Mouse (Mus musculus) mouse embryonic stem cell (cell line): ENCODE measurements at regions not wholly inside any gene's neighbourhood (a gene's known extent, or its start where the extent isn't known, plus 50 kb on each side); places are given as distances from the start of the nearest gene placed in this dataset.

Experiments used
- in situ Hi-C, 2 experiments: fragments of 300-500 bp; cut with MboI; formaldehyde crosslinking; loops; 1 replicate in 1 of 2; 3 replicates in 1 of 2; pipeline ENCODE4 v1.14.3; 2019 to 2020; ENCODE audit warnings: low sequenced_read_pairs in 2 of 2, low pct_unique_long_range_greater_than_20kb in 1 of 2, mixed read lengths in 1 of 2; ENCODE audit not compliant: unreplicated experiment in 1 of 2

GRCm38 (mm10) chr9:52415706-52416105 is 247.3 kb upstream of the Zc3h12c start:
- in situ Hi-C loops, result no loop called here

DNA sequence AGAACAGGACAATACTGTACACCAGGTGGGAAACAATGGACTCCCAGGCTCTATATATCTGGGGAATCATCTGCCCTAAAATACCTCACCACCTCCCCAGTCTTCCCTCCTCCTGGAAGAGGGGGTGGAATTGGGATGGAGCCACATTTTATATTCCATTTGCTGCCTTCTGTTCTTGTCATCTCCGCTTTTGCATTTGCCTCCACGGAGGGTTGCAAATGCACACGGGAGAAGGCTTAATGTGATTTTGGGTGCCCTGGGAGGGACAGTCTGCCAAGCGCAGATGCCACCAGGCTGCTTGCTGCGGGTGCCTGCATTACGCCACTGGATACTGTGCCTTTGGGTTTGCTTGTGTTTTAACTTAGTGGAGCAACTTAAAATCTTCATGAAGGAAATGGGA is 239.5 kb upstream of the Zc3h12c start:
- in situ Hi-C loops, result no loop called here

DNA sequence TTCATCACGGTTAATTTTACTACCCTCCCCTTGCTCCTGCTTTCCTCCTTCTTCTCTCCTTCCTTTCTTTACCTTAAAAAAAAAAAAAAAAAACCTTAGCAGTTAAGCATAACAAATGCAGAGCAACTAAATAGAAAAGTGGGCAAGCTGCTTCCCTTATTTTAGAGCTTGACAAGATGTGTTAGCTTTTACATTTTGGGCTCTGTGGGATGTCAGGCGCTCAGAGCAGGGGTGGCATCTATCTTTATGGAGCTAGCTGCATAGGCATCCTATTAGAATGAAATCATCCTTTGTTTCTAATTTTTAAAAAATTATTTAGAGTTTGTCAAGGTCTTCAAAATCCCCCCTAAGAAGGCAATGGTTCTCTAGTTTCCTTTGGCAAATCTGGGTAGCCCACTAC is 234.1 kb upstream of the Zc3h12c start:
- in situ Hi-C loops, result no loop called here

GRCm38 (mm10) chr9:52379031-52379430 is 210.7 kb upstream of the Zc3h12c start:
- in situ Hi-C loops, result no loop called here

DNA sequence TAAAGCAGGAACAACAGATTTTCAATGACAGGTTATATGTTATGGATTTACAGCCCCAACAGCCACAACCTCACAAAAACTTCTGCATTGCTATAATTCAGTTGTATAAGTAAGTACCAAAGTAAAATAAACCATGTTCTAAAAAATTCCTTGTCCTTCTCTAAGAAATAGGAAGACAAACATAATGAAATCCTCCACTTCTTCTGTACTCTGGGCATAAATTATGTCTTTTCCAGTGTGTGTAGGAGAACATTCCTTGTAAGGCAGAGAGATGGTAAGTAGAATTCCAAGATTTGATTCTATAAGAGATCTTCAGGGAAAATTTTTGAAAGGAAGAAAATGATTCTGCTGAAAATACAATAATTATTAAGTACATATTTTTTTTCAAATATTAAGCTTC is 209.4 kb upstream of the Zc3h12c start:
- in situ Hi-C loops, result no loop called here

DNA sequence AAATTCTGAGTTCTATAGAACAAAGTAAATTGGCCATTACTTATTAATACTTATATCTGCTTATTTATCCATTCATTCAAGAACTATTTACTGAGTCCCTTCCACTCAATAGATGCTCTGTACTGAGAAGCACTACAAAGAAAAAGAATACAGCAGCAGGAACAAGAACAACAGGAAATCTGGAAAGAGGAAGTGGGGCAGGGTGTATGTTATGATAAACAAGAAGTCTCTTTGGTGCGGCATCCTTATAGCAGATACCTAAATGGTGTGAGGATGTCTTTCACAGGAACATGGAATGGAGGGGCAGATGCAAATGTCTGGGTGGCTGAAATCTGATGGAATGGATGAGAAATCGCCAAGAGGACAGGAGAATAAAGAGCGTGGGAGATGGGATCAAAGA is 208.5 kb upstream of the Zc3h12c start:
- in situ Hi-C loops, result no loop called here

DNA sequence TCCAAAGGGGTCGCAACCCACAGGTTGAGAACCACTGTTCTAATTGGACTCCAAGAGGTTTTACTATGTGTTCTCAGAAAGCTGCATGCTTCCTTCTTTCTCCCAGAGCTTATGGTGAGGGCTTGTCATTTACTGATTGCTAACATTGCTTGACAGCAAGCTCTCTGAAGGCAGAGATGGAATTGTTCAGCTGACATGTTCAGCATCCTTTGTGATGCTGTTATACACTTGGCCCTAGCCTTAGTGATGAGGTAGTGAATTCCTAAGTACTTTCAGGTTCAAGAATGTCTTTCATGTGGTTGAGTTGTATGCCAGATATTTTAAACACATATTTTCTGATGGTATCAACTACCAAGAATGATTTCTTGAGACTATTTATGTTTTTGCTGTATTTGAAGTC is 202.9 kb upstream of the Zc3h12c start:
- in situ Hi-C loops, result no loop called here

DNA sequence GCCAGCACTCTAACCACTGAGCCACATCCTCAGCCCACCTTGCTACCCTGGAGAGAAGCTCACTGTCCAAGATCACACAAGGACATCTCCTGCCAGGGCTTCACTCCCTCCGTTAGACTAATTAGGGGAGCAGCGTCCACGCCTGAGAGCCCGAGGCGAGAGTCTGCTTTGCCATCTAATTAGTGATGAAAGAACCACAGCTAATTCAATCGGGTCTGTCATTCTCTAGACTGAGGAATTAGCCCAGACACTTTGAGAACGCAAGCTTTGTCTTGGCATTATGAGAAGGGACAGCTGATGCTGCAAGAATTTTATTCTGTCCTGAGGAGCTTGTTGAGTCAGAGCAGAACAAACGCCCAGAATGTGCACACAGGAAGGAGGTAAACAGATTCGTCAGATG is 200.5 kb upstream of the Zc3h12c start:
- in situ Hi-C loops, result no loop called here

DNA sequence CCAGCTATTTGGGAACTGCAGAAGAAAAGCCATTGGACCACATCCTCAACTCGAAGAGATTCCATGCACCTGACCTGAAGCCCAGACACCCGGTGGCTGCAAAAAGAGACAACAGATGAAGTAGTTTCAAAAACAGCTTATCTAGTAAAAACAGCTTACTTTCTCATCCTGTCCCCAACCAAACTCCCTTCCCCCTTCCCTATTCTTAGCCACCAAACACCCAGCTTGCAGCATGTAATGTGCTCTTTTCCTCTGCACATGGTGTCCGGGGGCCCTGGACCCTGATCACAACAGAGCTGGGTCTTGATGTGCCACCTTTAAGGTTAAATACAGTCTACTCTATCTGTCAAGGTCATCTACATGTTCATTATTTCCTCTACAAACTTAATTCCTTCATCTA is 199.7 kb upstream of the Zc3h12c start:
- in situ Hi-C loops, result no loop called here

DNA sequence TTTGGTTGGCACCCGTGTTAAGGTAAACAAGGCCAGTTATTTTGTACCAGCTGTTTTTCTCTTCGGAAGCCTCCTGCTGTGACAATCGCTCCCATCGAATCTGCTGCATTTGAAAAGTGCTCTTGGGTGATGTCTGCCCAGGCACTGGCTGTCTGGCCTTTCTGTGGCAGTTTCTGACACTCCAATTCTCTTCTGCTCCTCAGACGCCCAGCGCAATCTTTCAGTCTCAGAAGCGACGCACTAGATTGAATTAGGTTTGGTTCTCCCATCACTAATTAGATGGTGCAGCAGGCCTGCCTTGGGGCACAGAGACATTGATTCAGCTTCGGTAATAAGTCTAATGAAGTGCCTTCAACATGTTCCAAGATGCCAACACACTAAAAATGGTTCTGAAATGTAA is 197.7 kb upstream of the Zc3h12c start:
- in situ Hi-C loops, result no loop called here

- in situ Hi-C loops, result no loop called here
Measured at GRCm38 (mm10) chr9:52361599-52361998, 193.2 kb upstream of the Zc3h12c start.

DNA sequence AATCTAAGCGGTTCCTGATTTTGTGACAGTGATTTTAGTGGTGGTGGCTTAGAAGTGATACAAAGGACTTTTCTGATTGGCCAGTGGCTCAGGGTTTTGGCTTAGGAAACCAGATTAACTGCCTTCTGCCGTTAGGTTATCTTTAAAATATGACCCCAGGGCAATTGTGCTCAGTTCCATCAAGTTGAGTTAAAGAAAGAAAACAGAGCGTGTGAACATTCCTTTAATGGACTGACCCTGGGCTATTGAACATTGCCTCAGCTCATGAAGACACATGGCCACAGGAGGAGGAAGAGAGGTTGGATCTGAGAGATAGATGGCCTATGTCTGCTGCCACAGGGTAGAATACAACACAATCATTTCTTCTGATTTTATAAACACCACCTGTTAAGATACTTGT is 191.0 kb upstream of the Zc3h12c start:
- in situ Hi-C loops, result no loop called here

- in situ Hi-C loops, result no loop called here
Measured at GRCm38 (mm10) chr9:52356549-52356948, 188.2 kb upstream of the Zc3h12c start.

GRCm38 (mm10) chr9:52355187-52355982 is 187.0 kb upstream of the Zc3h12c start:
- in situ Hi-C loops, result no loop called here

- in situ Hi-C loops, result no loop called here
Measured at GRCm38 (mm10) chr9:52348536-52349527, 180.5 kb upstream of the Zc3h12c start.

DNA sequence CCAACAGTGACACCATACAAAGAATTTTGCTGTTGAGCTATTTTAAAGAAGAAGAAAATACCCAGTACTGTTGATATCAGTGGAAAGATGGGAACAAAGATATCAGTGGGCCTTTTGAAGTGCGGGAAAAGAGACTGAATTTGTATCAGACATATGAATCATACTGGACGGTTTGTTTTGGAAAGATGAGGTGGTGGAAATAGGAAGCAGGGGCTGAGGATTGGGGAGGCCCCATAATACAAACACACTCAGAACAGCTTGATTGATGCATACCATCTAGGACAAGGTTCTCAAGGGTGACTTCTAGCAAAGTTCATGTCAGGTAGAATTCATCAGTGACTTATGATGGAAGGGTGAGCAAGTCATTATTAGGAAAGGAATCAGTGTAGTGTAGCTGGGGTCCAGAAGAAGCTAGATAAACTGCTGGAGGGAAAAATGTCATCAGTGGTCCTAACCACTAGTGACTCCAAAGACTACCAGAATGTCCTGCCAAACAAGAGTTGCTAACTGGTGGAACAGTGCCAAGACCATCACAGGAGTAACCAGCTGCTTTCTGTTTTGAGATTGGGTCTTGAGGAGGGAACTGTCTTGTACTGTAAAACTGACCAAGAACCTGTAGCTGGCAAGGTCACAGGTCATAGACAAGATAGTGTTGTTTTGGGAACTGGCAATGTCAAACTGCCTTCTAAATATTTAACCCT is 176.0 kb upstream of the Zc3h12c start:
- in situ Hi-C loops, result no loop called here

DNA sequence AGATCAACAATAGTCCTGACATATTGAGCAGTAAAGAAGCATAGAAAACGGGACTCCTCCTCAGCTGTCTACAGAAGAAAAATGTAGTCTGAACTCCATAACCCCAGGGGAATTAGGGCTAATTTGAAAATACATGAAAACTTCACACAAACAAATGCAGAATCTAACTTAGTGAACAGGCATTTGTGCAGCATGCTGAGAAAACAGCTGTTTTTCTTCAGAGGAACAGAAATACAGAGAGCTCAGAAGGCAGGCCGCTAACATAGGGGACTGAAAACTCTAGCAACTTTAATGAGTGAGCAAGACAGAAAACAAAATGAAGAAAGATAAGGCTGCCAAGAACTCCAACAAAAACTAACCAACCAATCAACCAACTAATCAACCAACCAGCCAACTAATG is 172.7 kb upstream of the Zc3h12c start:
- in situ Hi-C loops, result no loop called here

DNA sequence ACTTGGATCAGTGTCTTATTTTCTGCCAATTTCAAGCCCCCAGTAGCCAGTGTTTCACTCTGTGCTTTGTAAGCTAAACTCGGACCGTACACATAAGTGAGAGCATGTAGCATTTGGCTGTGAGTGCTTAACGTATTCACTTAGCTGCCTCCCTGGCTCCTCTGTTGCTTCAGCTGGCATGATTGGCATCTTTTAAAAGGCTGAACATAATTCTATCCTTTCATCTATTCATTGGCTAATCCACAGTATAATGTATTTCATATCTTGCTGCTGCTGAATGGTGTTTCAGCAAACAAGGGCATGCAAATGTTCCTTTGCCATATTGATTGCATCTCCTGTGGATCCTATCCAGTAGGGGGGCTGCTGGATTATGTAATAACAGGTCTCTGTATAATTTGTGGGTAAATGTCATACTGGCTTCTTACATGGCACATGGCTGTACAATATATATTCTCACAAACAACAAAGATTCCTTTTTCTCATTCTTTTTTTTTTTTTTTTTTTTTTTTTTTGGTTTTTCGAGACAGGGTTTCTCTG is 169.5 kb upstream of the Zc3h12c start:
- in situ Hi-C loops, result no loop called here

- in situ Hi-C loops, result no loop called here
Measured at GRCm38 (mm10) chr9:52334767-52335166, 166.4 kb upstream of the Zc3h12c start.
